Mouse (Mus musculus): Measurements from ENCODE around the gene Pdgfra.
A peak's percentile ranks its signal among the peaks of the same experiment; 100 is the strongest.

The Pdgfra gene

DNA sequence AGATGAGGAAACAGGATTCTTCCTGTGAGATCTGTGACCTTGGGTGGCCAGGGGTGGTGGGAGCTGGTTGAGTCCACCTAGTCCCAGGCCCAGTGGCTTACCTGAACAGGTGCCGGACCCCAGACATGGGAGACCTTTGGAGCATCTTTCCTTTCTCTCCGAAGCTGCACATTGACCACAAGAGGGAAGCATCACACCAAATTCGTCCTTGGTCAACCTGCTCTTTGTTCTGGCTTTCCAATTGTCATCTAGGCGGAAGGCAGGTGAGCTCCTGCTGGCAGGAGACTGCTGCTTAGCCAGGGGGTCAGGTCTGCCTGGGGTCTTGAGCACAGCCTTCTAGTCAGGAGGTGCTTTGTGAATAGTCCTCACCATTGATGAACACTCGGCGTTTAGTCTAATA is 62.4 kb downstream of the Pdgfra start:
- DNase-seq, result peak; percentile 53

GRCm38 (mm10) chr5:75214929-75215328 is 62.8 kb downstream of the Pdgfra start:
- DNase-seq, result no peak

- DNase-seq, result no peak
These were observed 63.7 kb downstream of the Pdgfra start for GRCm38 (mm10) chr5:75215678-75216256.

GRCm38 (mm10) chr5:75221610-75222009 is 69.5 kb downstream of the Pdgfra start:
- DNase-seq, result no peak

- DNase-seq, result peak; percentile 79
These were observed 70.6 kb downstream of the Pdgfra start for GRCm38 (mm10) chr5:75222491-75223265.

DNA sequence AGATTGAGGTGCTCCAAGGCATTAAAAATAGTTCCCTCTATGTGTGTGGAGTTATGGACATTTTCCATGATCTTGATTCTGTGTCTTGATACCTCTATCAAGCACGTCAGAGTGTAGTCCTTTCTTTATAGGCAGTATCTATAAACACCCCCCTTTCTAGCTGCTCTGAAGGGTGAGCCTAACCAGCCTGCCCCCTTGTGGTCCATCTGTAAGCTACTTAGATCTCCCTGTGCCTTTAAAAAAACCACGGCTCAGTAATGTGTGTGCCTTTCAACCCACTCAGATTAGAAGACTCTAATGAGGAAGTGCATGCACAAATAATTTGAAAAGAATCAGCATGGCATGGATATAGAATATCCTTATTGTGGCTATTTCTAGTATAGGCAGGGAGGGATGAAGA is 86.3 kb downstream of the Pdgfra start:
- DNase-seq, result peak; percentile 39

DNA sequence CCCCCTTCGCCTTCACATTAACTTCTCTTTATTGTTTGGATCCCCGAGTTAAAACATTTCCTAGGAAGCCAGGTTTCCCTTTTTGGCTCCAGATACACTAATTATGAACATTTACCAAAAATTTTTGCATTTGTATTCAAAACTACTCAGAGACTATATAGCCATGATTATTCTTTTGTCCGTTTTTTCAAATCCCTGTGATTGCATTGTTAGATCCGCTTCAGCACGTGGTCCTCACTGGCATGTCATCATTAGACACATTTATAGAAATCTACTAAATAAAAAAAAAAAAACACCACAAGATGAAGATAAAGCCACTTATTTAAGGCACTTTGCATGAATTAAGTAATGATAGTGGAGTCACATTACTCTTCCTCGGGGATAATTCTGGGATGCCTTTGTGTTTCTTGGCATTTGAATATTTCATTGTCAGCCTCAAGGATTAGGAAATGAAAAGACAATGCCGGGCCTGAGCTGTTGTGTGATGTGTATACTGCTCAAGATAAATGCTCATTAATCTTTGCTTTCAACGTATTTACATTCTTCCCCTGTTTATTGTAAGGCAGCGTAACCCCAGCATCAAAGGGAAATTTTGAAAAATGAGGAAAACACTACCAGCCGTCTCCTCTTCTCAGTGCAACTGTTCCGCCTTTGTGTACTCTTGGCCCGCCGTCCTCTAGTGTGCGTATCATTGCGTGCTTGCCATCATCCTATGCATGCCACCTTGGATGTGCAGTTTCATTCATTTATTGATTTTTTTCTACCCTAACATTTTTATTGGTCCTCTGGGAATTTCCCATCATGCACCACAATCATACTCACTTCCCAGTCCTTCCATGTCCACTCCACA is 87.1 kb downstream of the Pdgfra start:
- DNase-seq, result no peak

GRCm38 (mm10) chr5:75247070-75247740 is 95.1 kb downstream of the Pdgfra start:
- DNase-seq, result peak; percentile 11
